Mouse (Mus musculus) cerebellum, adult 11 months (tissue): ENCODE measurements around the gene Kif3b.
"Not testable (repeated sequence)": the region's sequence is repeated elsewhere in the genome, so short reads cannot be mapped to it uniquely, and the experiment has no call there.

Experiments used
- DNase-seq: peaks from one replicate; pipeline ENCODE4 v3.0.0; 2022

Gene Kif3b

GRCm38 (mm10) chr2:153346221-153347182, 55.3 kb downstream of the Kif3b start:
- DNase-seq = peak; percentile 54

GRCm38 (mm10) chr2:153347183-153347781, 56.1 kb downstream of the Kif3b start:
- DNase-seq = no peak

- no peak for DNase-seq
Observed at GRCm38 (mm10) chr2:153348100-153348831, 57.1 kb downstream of the Kif3b start.

- no peak for DNase-seq
Observed at GRCm38 (mm10) chr2:153350552-153351181, 59.5 kb downstream of the Kif3b start.

GRCm38 (mm10) chr2:153354648-153355047, 63.4 kb downstream of the Kif3b start:
- DNase-seq = no peak

GRCm38 (mm10) chr2:153356784-153357183, 65.6 kb downstream of the Kif3b start:
- no peak for DNase-seq

GRCm38 (mm10) chr2:153361101-153361710, 70.0 kb downstream of the Kif3b start:
- no peak for DNase-seq

GRCm38 (mm10) chr2:153364531-153364930, 73.3 kb downstream of the Kif3b start:
- not testable (repeated sequence) for DNase-seq

GRCm38 (mm10) chr2:153370871-153371270, 79.7 kb downstream of the Kif3b start:
- DNase-seq = no peak

- no peak for DNase-seq
Observed at GRCm38 (mm10) chr2:153375380-153375779, 84.2 kb downstream of the Kif3b start.

GRCm38 (mm10) chr2:153380479-153380878, 89.3 kb downstream of the Kif3b start:
- DNase-seq = no peak
